Mouse (Mus musculus): Measurements from ENCODE around the gene 4930432M17Rik. TPM values are rescaled to one million over a fixed set of nuclear protein-coding genes. Genes with fewer than 3 reads are reported as not detected.
A peak's percentile ranks its signal among the peaks of the same experiment; 100 is the strongest.

Gene 4930432M17Rik
- total and polyA plus RNA-seq, 2 experiments from 2014 or later, result not detected

DNA sequence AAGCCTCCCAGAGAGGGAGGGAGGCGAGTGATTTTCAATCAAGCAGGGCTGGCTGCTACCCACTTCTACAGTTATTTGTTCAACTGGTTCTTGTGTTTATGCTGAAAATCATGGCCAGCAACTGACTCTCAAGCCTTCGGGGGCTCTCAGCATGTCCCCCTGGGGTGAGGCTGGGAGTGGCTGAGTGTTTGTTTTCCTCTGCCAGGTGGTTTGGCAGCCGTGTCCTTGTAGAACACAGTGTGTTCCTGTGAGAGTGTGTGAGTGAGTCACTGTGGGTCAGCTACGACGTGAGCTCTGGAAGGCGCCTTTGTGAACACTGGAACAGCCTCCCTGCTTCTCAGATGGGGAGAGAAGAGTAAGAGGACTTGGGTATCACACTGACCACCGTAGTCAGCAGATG lies 35.1 kb upstream of the 4930432M17Rik start:
- ATAC-seq (ENCODE audit: insufficient read depth, low read depth), result no peak
- H3K27ac ChIP-seq (ENCODE audit: low read depth), result no peak overlapping the region
- no peak for DNase-seq (ENCODE audit: low spot score)

GRCm38 (mm10) chr3:121636315-121636714 lies 34.2 kb upstream of the 4930432M17Rik start:
- 27% methylated on average over 6 of the region's 6 CpGs for WGBS
- Histone ChIP-seq H3K9ac (replicated peaks; ENCODE audit: low read depth, low read length) (no peak overlapping the region), H3K4me1 (ENCODE audit: control insufficient read depth, insufficient read depth) (peaks cover 5% of the 10 kb centered on the region; the same call in 1 of the 2 replicates), H3K27me3 (ENCODE audit: control insufficient read depth, insufficient read depth, low read length) (no peaks in the 10 kb centered on the region), H3K27ac (ENCODE audit: low read depth) (peak overlapping the region; percentile 12; the same call in 1 of the 2 replicates), H3K4me3 (ENCODE audit: low read depth, low read length) (no peak overlapping the region), H3K9me3 (replicated peaks; ENCODE audit: control insufficient read depth, low read length) (no peaks in the 10 kb centered on the region), H3K36me3 (replicated peaks; ENCODE audit: control insufficient read depth, insufficient read depth, low read length) (no peaks in the 10 kb centered on the region), H3K4me2 (ENCODE audit: low read depth, low read length) (no peak overlapping the region)
- ATAC-seq (ENCODE audit: insufficient read depth, low read depth) (peak; percentile 78), DNase-seq (ENCODE audit: low spot score) (peak; percentile 80)
- TF ChIP-seq EP300 (IDR thresholded peaks at IDR 0.05; ENCODE audit: low read depth), result no peak
- peak; percentile 75 for TF ChIP-seq CTCF (IDR thresholded peaks at IDR 0.05; ENCODE audit: low read depth)

More for the DNA sequence above, 35.1 kb upstream of the 4930432M17Rik start:
- no peaks in the 10 kb centered on the region for H3K9me3 ChIP-seq (replicated peaks; ENCODE audit: control insufficient read depth, low read length)
- WGBS, result 60% methylated on average over 7 of the region's 7 CpGs
- H3K9ac ChIP-seq (replicated peaks; ENCODE audit: low read depth, low read length), result no peak overlapping the region
- H3K4me3 ChIP-seq (ENCODE audit: low read depth, low read length), result no peak overlapping the region
- H3K4me2 ChIP-seq (ENCODE audit: low read depth, low read length), result no peak overlapping the region
- H3K36me3 ChIP-seq (replicated peaks; ENCODE audit: control insufficient read depth, insufficient read depth, low read length), result no peaks in the 10 kb centered on the region
- H3K4me1 ChIP-seq (ENCODE audit: control insufficient read depth, insufficient read depth), result peaks cover 5% of the 10 kb centered on the region; the same call in 1 of the 2 replicates
- TF ChIP-seq EP300 (IDR thresholded peaks at IDR 0.05; ENCODE audit: low read depth) (no peak), CTCF (IDR thresholded peaks at IDR 0.05; ENCODE audit: low read depth) (no peak)
- no peaks in the 10 kb centered on the region for H3K27me3 ChIP-seq (ENCODE audit: control insufficient read depth, insufficient read depth, low read length)

DNA sequence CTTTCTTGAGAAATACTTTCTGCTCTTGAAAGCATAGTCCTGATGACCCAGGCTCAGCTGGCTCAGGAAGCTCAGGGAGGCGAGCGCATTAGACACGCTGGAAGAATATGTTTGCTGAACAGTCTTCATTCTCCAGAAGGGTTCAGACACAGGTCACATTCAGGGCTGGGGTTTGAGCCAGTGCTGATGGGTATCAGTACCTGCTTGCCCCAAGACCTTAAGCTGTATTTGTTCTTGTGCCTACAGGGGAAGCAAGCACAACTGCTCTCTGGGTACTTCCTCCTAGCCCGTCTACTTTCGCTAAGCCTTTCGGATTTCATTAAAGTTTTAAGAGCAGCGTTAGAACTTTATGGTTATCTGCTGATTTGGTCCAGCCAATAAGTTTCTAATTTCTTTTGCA lies 33.8 kb upstream of the 4930432M17Rik start:
- no peak overlapping the region for H3K9ac ChIP-seq (replicated peaks; ENCODE audit: low read depth, low read length)
- DNase-seq (ENCODE audit: low spot score), result no peak
- H3K9me3 ChIP-seq (replicated peaks; ENCODE audit: control insufficient read depth, low read length), result no peaks in the 10 kb centered on the region
- H3K27me3 ChIP-seq (ENCODE audit: control insufficient read depth, insufficient read depth, low read length), result no peaks in the 10 kb centered on the region
- no peak overlapping the region for H3K4me2 ChIP-seq (ENCODE audit: low read depth, low read length)
- peaks cover 5% of the 10 kb centered on the region; the same call in 1 of the 2 replicates for H3K4me1 ChIP-seq (ENCODE audit: control insufficient read depth, insufficient read depth)
- TF ChIP-seq EP300 (IDR thresholded peaks at IDR 0.05; ENCODE audit: low read depth), result no peak
- no peak for TF ChIP-seq CTCF (IDR thresholded peaks at IDR 0.05; ENCODE audit: low read depth)
- H3K27ac ChIP-seq (ENCODE audit: low read depth), result peak overlapping the region; percentile 12; the same call in 1 of the 2 replicates
- WGBS, result 70% methylated on average over 7 of the region's 7 CpGs
- ATAC-seq (ENCODE audit: insufficient read depth, low read depth), result no peak
- no peaks in the 10 kb centered on the region for H3K36me3 ChIP-seq (replicated peaks; ENCODE audit: control insufficient read depth, insufficient read depth, low read length)
- H3K4me3 ChIP-seq (ENCODE audit: low read depth, low read length), result no peak overlapping the region

- Histone ChIP-seq H3K27ac (ENCODE audit: low read depth) (no peak overlapping the region), H3K27me3 (ENCODE audit: control insufficient read depth, insufficient read depth, low read length) (no peaks in the 10 kb centered on the region), H3K4me2 (ENCODE audit: low read depth, low read length) (no peak overlapping the region), H3K36me3 (replicated peaks; ENCODE audit: control insufficient read depth, insufficient read depth, low read length) (no peaks in the 10 kb centered on the region), H3K4me3 (ENCODE audit: low read depth, low read length) (no peak overlapping the region), H3K4me1 (ENCODE audit: control insufficient read depth, insufficient read depth) (peaks cover 5% of the 10 kb centered on the region; the same call in 1 of the 2 replicates), H3K9me3 (replicated peaks; ENCODE audit: control insufficient read depth, low read length) (no peaks in the 10 kb centered on the region), H3K9ac (replicated peaks; ENCODE audit: low read depth, low read length) (no peak overlapping the region)
- TF ChIP-seq CTCF (IDR thresholded peaks at IDR 0.05; ENCODE audit: low read depth) (no peak), EP300 (IDR thresholded peaks at IDR 0.05; ENCODE audit: low read depth) (no peak)
- DNase-seq (ENCODE audit: low spot score) (no peak), ATAC-seq (ENCODE audit: insufficient read depth, low read depth) (no peak)
- WGBS, result 76% methylated on average over 5 of the region's 5 CpGs
These were observed 32.8 kb upstream of the 4930432M17Rik start for GRCm38 (mm10) chr3:121637792-121638191.

DNA sequence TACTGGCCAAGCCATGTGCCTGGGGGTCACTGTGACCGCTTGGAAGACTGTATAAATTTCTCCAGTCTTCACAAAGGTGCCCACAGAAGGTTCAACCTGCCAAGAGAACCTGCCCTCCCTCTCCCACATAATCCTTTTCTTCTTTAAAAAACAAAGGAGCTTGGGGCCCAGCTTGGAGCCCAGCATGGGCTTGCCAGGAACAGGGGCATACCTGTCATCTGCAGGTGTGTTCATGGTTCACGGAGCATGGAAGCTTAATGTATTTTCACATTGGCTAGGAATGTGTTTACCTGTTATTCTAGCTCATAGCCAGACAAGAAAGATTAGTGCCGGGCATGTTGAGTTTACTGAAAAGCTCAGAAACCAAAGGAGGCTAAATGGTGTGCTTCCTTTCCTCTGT lies 32.3 kb upstream of the 4930432M17Rik start:
- Histone ChIP-seq H3K4me1 (ENCODE audit: control insufficient read depth, insufficient read depth) (peaks cover 5% of the 10 kb centered on the region), H3K27me3 (ENCODE audit: control insufficient read depth, insufficient read depth, low read length) (no peaks in the 10 kb centered on the region), H3K9me3 (replicated peaks; ENCODE audit: control insufficient read depth, low read length) (no peaks in the 10 kb centered on the region), H3K36me3 (replicated peaks; ENCODE audit: control insufficient read depth, insufficient read depth, low read length) (no peaks in the 10 kb centered on the region), H3K4me3 (ENCODE audit: low read depth, low read length) (no peak overlapping the region), H3K9ac (replicated peaks; ENCODE audit: low read depth, low read length) (no peak overlapping the region), H3K4me2 (ENCODE audit: low read depth, low read length) (no peak overlapping the region), H3K27ac (ENCODE audit: low read depth) (no peak overlapping the region)
- DNase-seq (ENCODE audit: low spot score), result no peak
- ATAC-seq (ENCODE audit: insufficient read depth, low read depth), result no peak
- 89% methylated on average over 3 of the region's 3 CpGs for WGBS
- TF ChIP-seq EP300 (IDR thresholded peaks at IDR 0.05; ENCODE audit: low read depth), result no peak
- no peak for TF ChIP-seq CTCF (IDR thresholded peaks at IDR 0.05; ENCODE audit: low read depth)

- H3K4me2 ChIP-seq (ENCODE audit: low read depth, low read length), result no peak overlapping the region
- 50% methylated on average over 2 of the region's 2 CpGs for WGBS
- H3K9me3 ChIP-seq (replicated peaks; ENCODE audit: control insufficient read depth, low read length), result no peaks in the 10 kb centered on the region
- peaks cover 9% of the 10 kb centered on the region for H3K4me1 ChIP-seq (ENCODE audit: control insufficient read depth, insufficient read depth)
- no peak for TF ChIP-seq EP300 (IDR thresholded peaks at IDR 0.05; ENCODE audit: low read depth)
- no peak for TF ChIP-seq CTCF (IDR thresholded peaks at IDR 0.05; ENCODE audit: low read depth)
- no peak overlapping the region for H3K9ac ChIP-seq (replicated peaks; ENCODE audit: low read depth, low read length)
- no peak overlapping the region for H3K27ac ChIP-seq (ENCODE audit: low read depth)
- ATAC-seq (ENCODE audit: insufficient read depth, low read depth), result no peak
- H3K27me3 ChIP-seq (ENCODE audit: control insufficient read depth, insufficient read depth, low read length), result no peaks in the 10 kb centered on the region
- no peak for DNase-seq (ENCODE audit: low spot score)
- no peak overlapping the region for H3K4me3 ChIP-seq (ENCODE audit: low read depth, low read length)
- H3K36me3 ChIP-seq (replicated peaks; ENCODE audit: control insufficient read depth, insufficient read depth, low read length), result no peaks in the 10 kb centered on the region
These were observed 30.0 kb upstream of the 4930432M17Rik start for GRCm38 (mm10) chr3:121640611-121641010.
